Mouse (Mus musculus): ENCODE measurements around the gene Olfm1. TPM values are rescaled to one million over a fixed set of nuclear protein-coding genes. Genes with fewer than 3 reads are reported as not detected.

The Olfm1 gene
- total RNA-seq, 2 experiments from 2014 or later, result 3.6 to 4.4 TPM

DNA sequence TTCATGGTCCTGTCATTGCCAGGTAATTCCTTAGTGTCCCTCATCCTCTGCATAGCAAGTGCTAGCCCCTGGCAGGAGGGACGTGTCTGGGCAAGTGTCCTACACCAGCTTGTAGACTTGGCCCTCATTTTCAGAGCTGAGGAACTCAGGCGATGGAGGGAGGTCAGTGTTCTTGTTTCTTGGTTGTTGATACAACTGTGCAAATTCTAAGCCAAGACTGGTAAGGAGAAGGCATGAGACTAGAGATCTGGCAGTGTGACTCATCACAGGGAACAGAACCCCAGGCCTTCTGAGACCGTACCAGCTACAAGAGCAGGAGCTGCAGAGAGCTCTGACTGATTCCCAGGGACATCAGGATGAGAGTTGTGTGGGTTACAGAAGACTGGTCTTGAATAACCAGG lies 8.6 kb downstream of the Olfm1 start:
- ATAC-seq (replicated peaks; ENCODE audit: low FRiP score, low TSS enrichment, poor library complexity, severe bottlenecking), result no peak

DNA sequence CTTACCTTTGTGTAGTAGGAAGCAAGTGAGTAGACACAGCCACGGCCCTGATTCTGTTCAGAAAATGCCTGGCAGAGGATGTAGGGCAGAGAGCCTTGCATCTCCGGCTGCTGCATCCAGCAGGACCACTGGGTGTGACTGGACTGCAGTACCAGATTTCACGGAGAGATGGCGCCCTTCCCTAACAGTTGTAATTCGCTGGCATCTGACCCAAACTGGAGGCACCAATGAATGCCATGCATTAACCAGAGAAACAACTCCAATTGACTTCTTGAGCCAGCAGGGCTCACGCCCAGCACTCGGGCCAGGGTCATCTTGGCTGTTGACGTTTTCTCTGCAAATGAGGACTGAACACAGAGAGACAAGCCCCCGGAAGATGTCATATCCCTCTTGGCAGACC lies 11.4 kb downstream of the Olfm1 start:
- peak; percentile 65 for ATAC-seq (replicated peaks; ENCODE audit: low FRiP score, low TSS enrichment, poor library complexity, severe bottlenecking)

DNA sequence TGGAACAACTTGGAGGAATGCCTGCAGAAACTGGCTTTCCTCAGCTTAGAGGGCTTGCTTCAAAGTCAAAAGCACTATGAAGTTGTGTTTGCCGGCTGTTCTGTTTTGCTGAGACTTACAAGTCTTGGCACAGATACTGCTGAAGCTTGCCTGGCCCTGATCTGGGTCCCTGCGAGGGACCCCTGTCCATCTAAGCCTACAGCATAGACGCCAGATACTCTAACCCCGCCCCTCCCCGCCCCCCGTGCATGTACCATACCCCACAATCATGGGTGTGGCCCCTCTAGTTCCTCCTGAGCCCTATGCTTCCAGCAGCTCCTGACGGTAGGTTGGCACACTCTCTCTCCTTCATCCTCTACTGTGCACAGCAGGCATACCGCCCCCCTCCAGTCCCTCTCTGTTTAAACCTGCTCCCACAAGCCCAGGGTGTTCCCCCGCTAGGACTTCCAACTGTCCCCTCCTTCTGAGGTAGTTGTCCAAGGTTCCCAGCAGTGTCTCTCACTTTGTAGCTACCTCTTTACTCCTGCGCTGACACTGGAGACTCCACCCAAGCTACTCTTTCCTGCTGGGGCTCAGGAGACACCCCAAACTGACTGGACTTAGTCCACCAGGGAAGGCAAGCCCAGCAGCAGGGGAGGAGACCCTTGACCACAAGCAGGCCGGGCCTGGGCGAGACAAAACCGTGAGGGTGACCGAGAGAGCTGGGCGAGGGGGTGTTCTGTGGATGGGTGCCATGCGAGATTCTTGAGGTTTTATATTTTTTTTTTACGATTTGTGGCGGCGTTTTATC lies 12.1 kb downstream of the Olfm1 start:
- ATAC-seq (replicated peaks; ENCODE audit: low FRiP score, low TSS enrichment, poor library complexity, severe bottlenecking), result no peak

DNA sequence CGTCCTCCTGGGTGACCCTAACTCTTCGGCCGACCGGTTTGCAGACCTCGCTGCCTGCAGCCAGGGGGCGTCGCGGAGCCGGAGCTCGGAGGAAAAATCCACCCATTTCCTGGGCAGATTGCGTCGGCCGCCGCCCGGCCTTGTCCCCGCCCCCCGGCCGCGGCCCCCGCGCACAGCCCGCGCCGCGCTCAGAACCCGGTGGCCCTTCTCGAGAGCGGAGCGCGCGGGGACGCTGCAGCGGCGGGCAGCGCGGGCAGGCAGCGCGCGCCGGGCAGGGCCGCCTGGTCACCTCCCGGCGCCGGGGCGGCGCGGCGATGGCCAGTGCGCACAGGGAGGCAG lies 12.6 kb downstream of the Olfm1 start:
- no peak for ATAC-seq (replicated peaks; ENCODE audit: low FRiP score, low TSS enrichment, poor library complexity, severe bottlenecking)

DNA sequence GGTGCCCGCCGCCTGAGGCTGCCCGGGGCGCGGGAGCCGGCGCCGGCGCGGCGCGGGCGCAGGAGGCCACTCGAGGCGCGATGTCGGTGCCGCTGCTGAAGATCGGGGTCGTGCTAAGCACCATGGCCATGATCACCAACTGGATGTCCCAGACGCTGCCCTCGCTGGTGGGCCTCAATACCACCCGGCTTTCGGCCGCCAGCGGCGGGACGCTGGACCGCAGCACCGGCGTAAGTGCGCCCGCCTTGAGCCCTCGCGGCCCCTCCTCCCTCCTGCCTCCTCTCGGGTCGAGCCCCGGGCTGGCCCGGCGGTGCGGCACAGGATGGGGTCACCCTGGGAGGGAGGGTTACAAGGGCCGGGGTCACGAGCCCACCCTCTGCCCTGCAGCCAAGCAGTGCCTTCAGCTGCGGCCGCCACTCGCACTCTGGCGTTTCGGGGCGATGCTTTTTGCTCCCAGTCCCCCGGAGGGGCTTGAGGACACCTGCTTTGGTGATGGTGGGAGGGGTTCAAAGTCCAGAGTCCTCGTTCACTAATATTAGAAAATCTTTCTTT lies 13.2 kb downstream of the Olfm1 start:
- ATAC-seq (replicated peaks; ENCODE audit: low FRiP score, low TSS enrichment, poor library complexity, severe bottlenecking), result no peak

DNA sequence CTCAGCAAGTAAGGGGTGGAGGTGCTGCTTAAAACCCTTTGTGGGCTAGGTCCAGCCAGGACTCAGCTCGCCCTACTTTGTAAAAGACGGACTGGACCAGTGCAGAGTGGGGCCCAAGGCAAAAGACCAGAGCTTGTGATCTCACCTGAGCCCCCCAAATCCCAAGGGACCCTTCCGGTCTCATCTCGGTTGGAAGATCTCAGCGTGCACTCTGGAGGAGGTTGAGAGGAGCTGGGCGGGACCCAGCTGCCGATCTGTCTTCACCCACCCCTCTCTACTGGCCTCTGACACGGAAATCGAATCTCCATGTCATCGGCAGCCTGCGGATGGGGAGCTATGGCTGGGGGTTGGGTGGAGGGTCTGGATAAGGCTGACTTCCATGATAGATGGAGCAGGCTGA lies 13.7 kb downstream of the Olfm1 start:
- ATAC-seq (replicated peaks; ENCODE audit: low FRiP score, low TSS enrichment, poor library complexity, severe bottlenecking), result no peak

DNA sequence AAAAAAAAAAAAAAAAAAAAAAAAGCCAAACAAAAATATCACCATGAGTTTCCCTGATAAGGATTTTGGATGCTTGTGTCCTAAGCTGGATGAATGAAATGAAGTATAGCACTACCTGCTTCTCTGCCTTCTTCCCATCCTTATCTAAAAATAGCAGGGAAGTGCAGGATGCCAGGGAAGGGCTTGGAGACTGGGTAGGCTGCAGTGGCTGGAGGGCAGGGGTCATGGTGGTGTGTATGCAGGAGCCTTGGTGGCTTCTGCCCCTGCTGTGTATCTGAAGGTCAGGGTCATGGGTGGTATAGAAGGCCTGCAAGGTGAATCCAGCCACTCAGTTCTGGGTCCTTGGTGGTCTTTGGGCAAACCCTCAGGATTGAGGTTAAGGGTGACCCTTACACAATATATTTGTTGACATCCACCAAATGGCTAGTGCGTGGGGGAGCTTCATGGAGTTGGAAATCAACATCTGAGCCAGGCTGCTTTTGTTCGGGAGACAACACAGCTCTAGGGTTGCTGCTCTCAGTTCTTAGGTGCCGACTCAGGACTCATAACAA lies 14.5 kb downstream of the Olfm1 start:
- ATAC-seq (replicated peaks; ENCODE audit: low FRiP score, low TSS enrichment, poor library complexity, severe bottlenecking), result no peak

DNA sequence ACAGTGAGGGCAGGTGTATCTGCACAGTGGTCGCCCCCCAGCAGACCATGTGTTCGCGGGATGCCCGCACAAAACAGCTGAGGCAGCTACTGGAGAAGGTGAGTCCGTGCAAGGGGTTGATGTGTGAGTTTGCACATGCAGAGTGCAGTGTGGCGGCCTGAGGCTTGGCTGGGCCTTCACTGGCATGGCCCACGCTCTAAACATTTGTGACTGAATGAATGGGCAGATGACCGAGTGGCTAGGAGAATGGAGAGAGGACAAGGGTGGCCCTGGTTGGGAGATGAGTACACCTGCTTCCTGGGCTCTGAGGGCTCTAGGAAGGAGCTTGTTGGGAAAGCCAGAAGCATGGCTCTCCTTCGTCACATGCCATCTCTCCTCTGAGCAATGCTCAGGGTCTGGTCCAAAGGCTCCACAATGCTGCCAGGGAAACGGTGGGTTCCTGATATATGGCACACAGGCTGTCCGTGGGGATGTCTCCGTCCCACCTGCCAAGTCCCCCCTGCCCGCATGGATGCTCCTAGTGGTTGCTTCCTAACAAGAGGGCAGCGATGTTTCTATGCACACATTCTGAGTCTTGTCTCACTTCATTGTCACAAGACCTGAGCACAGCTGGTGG lies 15.4 kb downstream of the Olfm1 start:
- no peak for ATAC-seq (replicated peaks; ENCODE audit: low FRiP score, low TSS enrichment, poor library complexity, severe bottlenecking)

DNA sequence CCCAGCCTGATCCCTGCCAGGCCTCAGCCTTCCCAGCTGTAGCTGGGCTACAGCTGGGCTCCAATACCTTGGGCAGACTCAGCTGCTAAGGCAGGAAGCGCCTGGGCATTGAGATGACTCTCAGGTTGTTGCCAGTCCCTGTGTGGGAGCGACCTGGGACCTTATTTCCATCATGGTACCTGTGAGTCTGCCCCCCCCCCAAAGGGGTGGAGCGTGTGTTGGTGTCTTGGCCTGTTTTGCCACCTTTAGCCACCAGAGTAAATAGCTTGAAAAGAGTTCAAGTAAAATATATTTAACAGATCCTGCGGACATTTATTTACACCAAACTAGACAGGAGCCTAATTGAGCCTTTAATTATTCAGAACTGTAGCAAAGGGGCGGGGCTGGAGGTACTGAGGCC lies 16.4 kb downstream of the Olfm1 start:
- ATAC-seq (replicated peaks; ENCODE audit: low FRiP score, low TSS enrichment, poor library complexity, severe bottlenecking), result no peak

DNA sequence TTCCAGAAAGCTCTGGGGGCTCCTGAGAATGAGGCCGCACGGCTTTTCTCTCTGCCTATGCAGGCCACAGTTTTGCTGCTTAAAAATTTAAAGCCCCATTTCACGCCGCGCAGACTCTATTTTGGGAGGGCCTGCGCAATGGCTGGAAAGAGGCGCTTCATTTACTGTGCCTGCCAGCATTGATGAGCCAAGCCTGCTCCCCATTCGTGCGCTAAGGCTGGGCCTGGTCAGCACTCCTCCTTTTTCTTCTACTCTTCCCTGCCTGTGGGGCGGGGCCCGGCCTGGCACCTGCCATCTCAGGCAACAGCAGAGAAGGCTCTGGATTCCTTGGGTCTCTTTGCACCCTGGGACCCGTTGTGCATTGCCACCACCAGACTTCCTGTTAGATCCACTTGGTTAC lies 16.9 kb downstream of the Olfm1 start:
- ATAC-seq (replicated peaks; ENCODE audit: low FRiP score, low TSS enrichment, poor library complexity, severe bottlenecking), result no peak

DNA sequence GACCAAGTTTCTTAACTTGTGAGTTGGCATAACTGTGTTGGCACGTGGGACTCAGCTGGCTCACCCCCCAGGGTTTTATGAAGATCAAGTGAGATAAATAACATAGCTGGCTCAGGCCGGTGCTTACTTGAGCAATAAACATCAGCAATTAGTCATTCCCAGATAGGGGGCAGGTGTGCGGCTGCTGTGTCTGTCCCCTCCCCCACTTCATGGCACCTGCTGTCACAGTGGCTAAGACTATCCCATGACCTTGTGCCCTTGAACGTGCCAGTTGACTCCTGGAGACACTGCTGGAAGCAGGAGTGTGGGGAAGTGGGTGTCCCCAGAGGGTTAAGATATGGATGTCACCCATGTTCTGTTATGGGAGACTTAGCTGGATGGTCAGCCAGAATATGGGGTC lies 17.5 kb downstream of the Olfm1 start:
- no peak for ATAC-seq (replicated peaks; ENCODE audit: low FRiP score, low TSS enrichment, poor library complexity, severe bottlenecking)

DNA sequence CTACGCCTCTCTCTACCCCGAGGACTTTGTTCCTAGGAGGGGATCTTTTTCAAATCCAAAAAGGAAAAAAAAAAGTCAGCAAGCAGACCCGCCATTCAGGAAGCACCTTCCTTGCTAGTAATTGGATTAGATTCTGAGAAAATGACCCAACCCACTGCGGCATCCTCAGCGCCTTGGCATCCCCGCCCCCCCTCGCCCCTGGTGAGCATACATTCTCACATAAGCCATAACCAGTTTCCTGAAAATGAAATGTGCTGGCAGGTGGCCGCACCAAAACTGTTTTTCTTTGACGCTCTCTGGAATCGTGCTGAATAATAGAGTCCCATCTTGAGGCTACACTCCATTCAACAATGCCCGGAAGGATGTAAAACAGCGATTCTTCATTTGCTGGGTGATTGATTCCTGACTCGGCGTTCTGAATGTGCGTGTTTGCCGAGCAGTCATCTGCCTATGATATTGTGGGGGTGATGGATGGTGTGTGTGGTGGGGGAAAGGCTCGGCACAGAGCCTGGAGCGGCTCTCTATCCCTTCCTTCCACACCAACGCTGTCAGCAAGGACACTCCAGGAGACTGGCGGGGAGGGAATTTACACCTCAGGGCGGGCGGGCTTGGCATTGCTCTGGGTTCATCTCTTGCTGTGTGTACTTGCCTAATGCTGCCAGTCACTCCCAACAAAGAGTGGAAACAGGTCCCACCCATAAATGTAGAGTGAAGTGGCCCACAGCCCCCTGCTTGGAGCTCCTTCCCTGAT lies 18.9 kb downstream of the Olfm1 start:
- no peak for ATAC-seq (replicated peaks; ENCODE audit: low FRiP score, low TSS enrichment, poor library complexity, severe bottlenecking)

DNA sequence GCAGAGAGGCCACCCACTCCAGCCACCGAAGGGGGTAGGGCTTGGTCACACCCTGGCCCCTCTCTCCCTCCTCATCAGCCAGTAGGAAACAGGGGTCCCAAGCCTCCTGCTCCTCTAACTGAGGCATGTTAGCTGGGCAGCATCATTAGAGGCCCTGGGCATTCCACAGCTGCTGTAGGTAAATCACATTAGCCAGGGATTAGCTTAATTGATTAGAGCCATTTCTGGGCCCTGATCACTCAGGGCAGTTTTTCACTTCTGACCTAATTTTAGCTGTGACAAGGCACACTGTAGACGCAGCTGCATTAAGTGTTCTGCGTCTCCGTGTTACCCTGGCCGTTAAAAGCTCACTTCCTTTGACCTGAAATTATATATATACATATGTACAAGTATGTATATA lies 20.1 kb downstream of the Olfm1 start:
- no peak for ATAC-seq (replicated peaks; ENCODE audit: low FRiP score, low TSS enrichment, poor library complexity, severe bottlenecking)

DNA sequence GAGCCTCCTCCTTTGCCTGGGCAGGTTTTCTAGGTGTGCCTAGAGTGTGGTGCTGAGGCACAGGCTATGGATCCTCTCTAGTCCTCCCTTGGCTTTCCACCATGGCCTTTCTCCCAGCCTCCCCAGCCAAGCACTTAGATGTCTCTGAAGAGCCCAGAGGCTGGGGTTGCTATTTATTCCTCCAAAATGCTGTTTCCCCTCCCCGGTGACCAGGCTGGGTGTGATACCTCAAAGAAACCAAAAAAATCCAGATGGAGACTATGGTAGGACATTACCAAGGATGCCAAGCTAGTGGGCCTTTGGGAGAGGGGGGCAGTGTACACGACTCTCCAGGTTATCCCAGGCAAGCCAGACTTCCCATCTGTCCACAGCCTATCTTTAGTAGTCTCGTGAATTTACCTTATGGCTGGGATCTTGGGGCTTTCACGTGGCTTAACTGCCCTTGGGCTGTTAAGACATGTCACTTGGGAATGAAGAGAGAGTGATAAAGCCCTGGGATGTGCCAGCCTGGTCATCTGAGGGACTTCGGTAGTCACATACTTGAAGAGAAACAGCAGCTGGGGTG lies 23.5 kb downstream of the Olfm1 start:
- ATAC-seq (replicated peaks; ENCODE audit: low FRiP score, low TSS enrichment, poor library complexity, severe bottlenecking), result no peak

DNA sequence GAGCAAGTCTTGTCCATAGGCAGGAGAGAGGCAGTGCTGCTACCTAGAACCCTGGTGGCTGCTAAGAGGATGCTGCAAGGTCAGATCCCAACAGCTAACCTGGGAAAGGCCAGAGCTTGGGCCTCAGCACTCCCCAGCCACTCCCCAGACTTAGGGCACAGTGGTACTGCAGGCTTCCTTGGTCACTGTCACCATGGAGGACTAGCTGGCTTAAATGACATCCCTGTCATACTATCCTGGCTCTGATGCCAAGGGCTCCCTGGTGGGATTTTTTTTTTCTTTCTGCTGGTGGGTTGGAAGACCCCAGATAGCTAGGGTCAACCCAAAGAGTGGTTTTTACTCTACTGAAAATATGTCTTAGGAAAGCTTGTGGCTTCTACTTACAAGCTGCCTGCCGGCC lies 25.0 kb downstream of the Olfm1 start:
- ATAC-seq (replicated peaks; ENCODE audit: low FRiP score, low TSS enrichment, poor library complexity, severe bottlenecking), result no peak

DNA sequence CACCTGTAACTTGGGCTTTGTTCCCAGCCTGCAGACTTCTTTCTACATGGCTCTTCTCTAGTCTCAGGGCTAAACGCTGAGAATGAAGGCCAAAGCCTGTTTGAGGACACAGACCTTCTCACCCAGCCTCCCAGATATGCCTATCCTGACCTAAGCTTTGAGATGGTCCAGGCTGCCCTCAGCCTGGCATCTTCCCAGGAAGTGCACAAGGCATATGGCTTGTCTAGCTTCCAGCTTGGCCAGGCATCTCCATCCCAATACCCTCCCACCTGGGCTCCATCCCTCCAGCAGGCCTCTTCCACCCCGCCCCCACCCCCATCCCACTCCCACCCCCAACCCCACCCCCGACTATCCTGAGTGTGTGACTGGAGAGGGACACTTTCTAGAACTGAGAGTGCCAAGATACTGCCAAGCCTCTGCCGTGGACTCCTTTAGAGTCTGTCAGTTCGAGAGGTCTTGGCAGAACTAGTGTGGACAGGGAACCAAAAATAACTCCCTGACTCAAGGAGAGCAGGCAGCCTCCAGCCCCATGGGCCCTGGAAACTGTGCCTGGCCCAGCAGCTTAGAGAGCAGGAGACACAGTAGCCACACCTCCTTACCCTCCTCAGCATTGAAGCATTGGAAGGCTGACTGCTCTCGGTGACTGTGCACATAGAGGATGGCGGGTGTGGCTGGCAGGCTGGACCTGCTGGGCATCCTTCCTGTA lies 26.0 kb downstream of the Olfm1 start:
- no peak for ATAC-seq (replicated peaks; ENCODE audit: low FRiP score, low TSS enrichment, poor library complexity, severe bottlenecking)

DNA sequence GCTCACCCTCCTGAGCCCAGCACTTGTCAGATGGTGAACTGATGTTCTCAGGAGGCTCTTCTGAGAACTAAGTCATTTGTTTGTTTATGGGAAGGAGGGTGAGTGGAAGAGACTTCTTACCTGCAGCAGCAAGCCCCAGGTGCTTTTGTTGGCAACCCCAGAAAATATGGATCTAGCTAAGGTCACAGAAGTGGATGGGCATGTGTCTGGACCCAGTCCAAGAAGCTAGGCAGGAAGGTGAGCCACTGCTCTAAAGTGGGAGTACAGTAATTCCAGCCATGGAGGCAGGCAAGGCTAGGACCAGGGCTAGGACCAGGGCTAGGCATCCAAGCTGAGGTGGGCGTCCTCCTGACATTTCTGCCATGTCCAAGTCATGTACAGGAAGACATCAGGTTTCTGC lies 26.8 kb downstream of the Olfm1 start:
- ATAC-seq (replicated peaks; ENCODE audit: low FRiP score, low TSS enrichment, poor library complexity, severe bottlenecking), result no peak

DNA sequence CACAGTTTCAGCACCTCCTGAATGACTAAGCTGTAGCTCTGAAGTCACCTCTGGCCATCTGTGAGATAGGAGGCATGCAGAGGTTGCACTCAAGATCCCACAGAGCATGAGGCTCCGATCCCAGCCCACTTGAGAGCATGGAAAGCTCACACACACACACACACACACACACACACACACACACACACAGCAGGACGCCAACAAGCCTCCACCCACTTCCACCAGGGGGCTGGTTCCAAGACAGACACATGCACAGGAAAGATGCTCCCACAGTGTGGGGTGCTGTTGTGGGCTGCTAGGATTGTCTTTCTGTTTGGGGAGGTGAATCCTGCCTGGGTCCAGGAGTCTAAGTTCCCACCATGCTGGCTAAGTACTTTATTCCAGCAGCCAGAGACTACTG lies 29.0 kb downstream of the Olfm1 start:
- no peak for ATAC-seq (replicated peaks; ENCODE audit: low FRiP score, low TSS enrichment, poor library complexity, severe bottlenecking)

DNA sequence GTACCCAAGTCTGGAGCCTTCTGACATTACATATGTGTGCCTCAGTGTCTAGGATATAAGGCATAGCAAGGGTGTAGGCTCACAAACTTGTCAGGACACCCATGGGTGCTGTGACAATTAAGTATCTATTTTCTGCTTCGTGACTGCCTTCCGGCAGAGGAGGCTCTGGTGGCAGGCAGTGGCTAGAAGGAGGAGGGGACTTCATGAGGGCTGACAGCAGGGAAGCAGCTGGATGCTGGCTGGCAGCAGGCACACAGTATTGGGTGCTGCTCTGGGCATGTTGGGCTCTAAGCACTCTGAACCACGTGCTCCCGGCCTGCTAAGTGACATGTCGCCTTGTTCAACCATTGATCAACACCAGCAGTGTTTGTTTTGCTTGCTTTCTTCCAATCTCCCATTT lies 32.0 kb downstream of the Olfm1 start:
- ATAC-seq (replicated peaks; ENCODE audit: low FRiP score, low TSS enrichment, poor library complexity, severe bottlenecking), result no peak
